Mouse (Mus musculus) C2C12 (cell line): ENCODE measurements at regions not wholly inside any gene's neighbourhood (a gene's known extent, or its start where the extent isn't known, plus 50 kb on each side); places are given as distances from the start of the nearest gene placed in this dataset.

Experiments used
- H3K27me3 ChIP-seq: one replicate; pipeline ENCODE4 v1.6.1; 2011; ENCODE audit not compliant: control insufficient read depth, insufficient read depth, insufficient read length
- H3K36me3 ChIP-seq: one replicate; pipeline ENCODE4 v1.6.1; 2011; ENCODE audit not compliant: control insufficient read depth, insufficient read depth
- H3K4me3 ChIP-seq: one replicate; pipeline ENCODE4 v1.5.1; 2011; ENCODE audit warnings: mild to moderate bottlenecking, control low read depth; ENCODE audit not compliant: poor library complexity, insufficient read depth, severe bottlenecking
- H3K79me2 ChIP-seq: one replicate; pipeline ENCODE4 v1.6.1; 2011; ENCODE audit not compliant: control insufficient read depth, insufficient read depth
- H3K79me3 ChIP-seq: one replicate; pipeline ENCODE4 v1.6.1; 2011; ENCODE audit warnings: low read depth, control low read depth
- H3ac ChIP-seq: one replicate; pipeline ENCODE3; 2011; ENCODE audit warnings: low read depth; ENCODE audit not compliant: control insufficient read depth, insufficient read length
- CEBPB ChIP-seq: IDR thresholded peaks from one replicate; pipeline ENCODE4 v1.6.1; 2011; ENCODE audit warnings: low read depth, mild to moderate bottlenecking, control low read depth, moderate library complexity
- CTCF ChIP-seq: IDR thresholded peaks from one replicate; pipeline ENCODE4 v1.5.1; 2011; ENCODE audit not compliant: control insufficient read depth, insufficient read depth, insufficient read length
- FOSL1 ChIP-seq: IDR thresholded peaks from one replicate; pipeline ENCODE4 v1.8.0; 2011; ENCODE audit warnings: mild to moderate bottlenecking, low read length; ENCODE audit not compliant: poor library complexity, insufficient read depth, severe bottlenecking
- MAX ChIP-seq: IDR thresholded peaks from one replicate; pipeline ENCODE4 v1.6.1; 2011; ENCODE audit warnings: mild to moderate bottlenecking, control low read depth
- MYOD1 ChIP-seq: IDR thresholded peaks from one replicate; pipeline ENCODE4 v1.6.1; 2011; ENCODE audit warnings: low read depth; ENCODE audit not compliant: control insufficient read depth, insufficient read length
- MYOG ChIP-seq: IDR thresholded peaks from one replicate; pipeline ENCODE4 v1.6.1; 2011; ENCODE audit not compliant: control insufficient read depth, insufficient read length; ENCODE audit errors: extremely low read depth
- USF1 ChIP-seq: IDR thresholded peaks from one replicate; pipeline ENCODE4 v1.6.1; 2011; ENCODE audit warnings: low read depth, mild to moderate bottlenecking, control low read depth, moderate library complexity

GRCm38 (mm10) chr10:56912711-56913110, 535.6 kb downstream of the Gja1 start:
- H3K79me3 ChIP-seq = no peaks in the 10 kb centered on the region
- no peaks in the 10 kb centered on the region for H3K79me2 ChIP-seq
- no peaks in the 10 kb centered on the region for H3K27me3 ChIP-seq
- no peak overlapping the region for H3ac ChIP-seq
- TF ChIP-seq USF1 = no peak
- TF ChIP-seq CEBPB = no peak
- no peak for TF ChIP-seq FOSL1
- TF ChIP-seq MYOD1 = no peak
- TF ChIP-seq CTCF = no peak
- TF ChIP-seq MAX = no peak
- no peak for TF ChIP-seq MYOG
- H3K4me3 ChIP-seq = no peak overlapping the region
- H3K36me3 ChIP-seq = no peaks in the 10 kb centered on the region

DNA sequence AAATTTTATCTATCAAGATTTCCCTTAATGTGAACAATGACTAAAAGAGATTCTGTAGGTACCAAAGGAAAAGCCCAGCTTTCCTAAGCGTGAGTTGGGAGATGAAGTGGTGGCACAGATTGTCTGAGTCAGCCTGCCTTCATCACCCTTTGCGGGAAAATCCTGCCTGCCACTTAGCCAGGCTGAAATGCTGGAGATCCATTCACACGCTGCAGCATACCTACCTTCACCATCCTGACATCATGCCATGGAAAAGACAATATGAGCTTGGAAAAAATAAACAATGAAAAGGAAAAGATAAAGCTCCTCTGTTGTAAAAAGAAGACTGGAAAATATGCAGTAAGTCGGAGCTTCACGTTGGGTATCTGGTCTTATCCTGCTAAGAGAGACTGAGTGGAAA, 537.0 kb downstream of the Gja1 start:
- Histone ChIP-seq H3K79me3 (no peaks in the 10 kb centered on the region), H3K36me3 (no peaks in the 10 kb centered on the region), H3K27me3 (no peaks in the 10 kb centered on the region), H3K79me2 (no peaks in the 10 kb centered on the region), H3K4me3 (no peak overlapping the region), H3ac (no peak overlapping the region)
- no peak for TF ChIP-seq MYOG
- TF ChIP-seq MYOD1 = no peak
- no peak for TF ChIP-seq CTCF
- TF ChIP-seq USF1 = no peak
- no peak for TF ChIP-seq FOSL1
- TF ChIP-seq MAX = no peak
- TF ChIP-seq CEBPB = no peak

DNA sequence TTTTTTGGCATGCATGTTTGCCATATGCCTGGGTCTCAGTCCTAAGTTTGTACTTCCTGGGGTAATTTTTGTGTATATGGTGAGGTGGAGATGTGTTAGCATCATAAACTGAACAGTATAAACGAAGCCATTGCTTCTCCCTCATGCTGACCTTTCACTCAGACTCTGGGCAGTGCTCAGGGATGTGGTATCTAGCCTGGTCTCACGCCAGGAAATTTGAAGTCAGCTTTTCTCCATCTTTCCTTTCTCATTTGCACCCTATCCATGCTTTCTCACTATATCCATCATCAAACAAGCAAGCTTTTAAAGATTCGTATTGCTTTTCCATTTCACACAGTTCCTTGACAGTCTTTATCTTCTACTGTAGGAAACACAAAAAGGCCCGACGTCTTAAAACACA, 541.3 kb downstream of the Gja1 start:
- Histone ChIP-seq H3K4me3 (no peak overlapping the region), H3K27me3 (no peaks in the 10 kb centered on the region), H3ac (no peak overlapping the region), H3K79me2 (no peaks in the 10 kb centered on the region), H3K36me3 (no peaks in the 10 kb centered on the region), H3K79me3 (no peaks in the 10 kb centered on the region)
- TF ChIP-seq USF1 (no peak), MYOD1 (no peak), CEBPB (no peak), CTCF (no peak), MYOG (no peak), FOSL1 (no peak), MAX (no peak)

- H3K36me3 ChIP-seq = no peaks in the 10 kb centered on the region
- no peak overlapping the region for H3K4me3 ChIP-seq
- no peaks in the 10 kb centered on the region for H3K79me3 ChIP-seq
- no peaks in the 10 kb centered on the region for H3K27me3 ChIP-seq
- no peaks in the 10 kb centered on the region for H3K79me2 ChIP-seq
- peak overlapping the region; percentile 14 for H3ac ChIP-seq
- TF ChIP-seq USF1 (peak; percentile 76), MAX (peak; percentile 88), MYOD1 (peak; percentile 86), FOSL1 (no peak), CEBPB (no peak), CTCF (no peak), MYOG (no peak)
Measured at GRCm38 (mm10) chr10:56920711-56921672, 543.9 kb downstream of the Gja1 start.

DNA sequence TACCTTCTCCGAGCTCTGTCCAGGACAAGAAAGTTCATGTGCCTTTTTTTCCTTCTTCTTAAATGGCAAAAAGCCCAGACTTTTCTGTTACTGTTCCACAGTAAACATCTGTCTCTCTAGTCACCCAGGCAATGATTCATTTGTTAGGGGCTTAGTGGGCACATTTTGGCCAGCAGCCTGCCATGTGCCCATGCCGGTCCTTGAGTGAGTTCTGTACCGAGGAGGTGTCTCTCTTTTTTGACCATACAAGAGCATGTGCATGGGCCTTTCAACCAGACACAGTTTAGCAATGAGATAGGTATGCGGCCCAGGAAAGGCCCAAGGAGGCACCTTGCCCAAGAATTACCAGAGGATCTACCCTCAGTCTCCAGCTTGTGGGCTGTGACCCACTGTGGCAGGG, 551.0 kb upstream of the Hsf2 start:
- Histone ChIP-seq H3K4me3 (no peak overlapping the region), H3K36me3 (no peaks in the 10 kb centered on the region), H3K79me2 (no peaks in the 10 kb centered on the region), H3ac (no peak overlapping the region), H3K27me3 (no peaks in the 10 kb centered on the region), H3K79me3 (no peaks in the 10 kb centered on the region)
- TF ChIP-seq MYOD1 (no peak), CTCF (no peak), MYOG (no peak), USF1 (peak; percentile 18), CEBPB (no peak), MAX (peak; percentile 78), FOSL1 (peak; percentile 54)

DNA sequence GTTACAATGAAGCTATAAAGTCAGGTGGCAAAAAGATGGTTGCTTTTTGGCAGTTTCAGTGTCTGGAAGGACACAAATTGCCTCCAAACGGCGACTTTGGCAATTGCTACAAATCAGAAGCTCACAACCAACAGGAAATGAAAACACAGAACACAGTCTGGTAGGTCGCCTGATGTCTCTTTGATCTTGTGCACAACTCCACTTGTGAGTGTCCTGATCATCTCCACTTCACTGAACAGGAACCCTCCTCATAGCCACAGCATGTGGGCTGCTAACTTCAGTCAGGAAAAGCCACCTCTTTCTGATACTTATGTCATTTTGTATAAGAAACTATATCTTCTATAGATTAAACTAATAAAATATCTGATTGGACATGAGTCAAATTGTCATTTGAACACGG, 544.2 kb upstream of the Hsf2 start:
- no peaks in the 10 kb centered on the region for H3K79me2 ChIP-seq
- H3K36me3 ChIP-seq = no peaks in the 10 kb centered on the region
- no peak overlapping the region for H3ac ChIP-seq
- no peaks in the 10 kb centered on the region for H3K79me3 ChIP-seq
- no peaks in the 10 kb centered on the region for H3K27me3 ChIP-seq
- TF ChIP-seq MAX = no peak
- TF ChIP-seq FOSL1 = no peak
- no peak for TF ChIP-seq MYOG
- no peak for TF ChIP-seq USF1
- no peak for TF ChIP-seq MYOD1
- no peak for TF ChIP-seq CEBPB
- TF ChIP-seq CTCF = no peak
- H3K4me3 ChIP-seq = no peak overlapping the region
